Mouse (Mus musculus): ENCODE results near the gene Gzme. TPM values are rescaled to one million over a fixed set of nuclear protein-coding genes. Genes with fewer than 3 reads are reported as not detected.

Gene Gzme
- polyA plus RNA-seq, 1 experiment from 2014 or later, result not detected

GRCm38 (mm10) chr14:56105016-56105415 lies 15.4 kb downstream of the Gzme start:
- 54% methylated on average over 5 of the region's 5 CpGs for WGBS (ENCODE audit: insufficient replicate concordance)
- DNase-seq, result no peak

GRCm38 (mm10) chr14:56103452-56103851 lies 17.0 kb downstream of the Gzme start:
- no peak overlapping the region for H3K27ac ChIP-seq
- DNase-seq, result no peak
- 55% methylated on average over 3 of the region's 3 CpGs for WGBS (ENCODE audit: insufficient replicate concordance)

More at GRCm38 (mm10) chr14:56105016-56105415, 15.4 kb downstream of the Gzme start:
- Histone ChIP-seq H3K27me3 (no peaks in the 10 kb centered on the region), H3K9me3 (replicated peaks) (no peaks in the 10 kb centered on the region), H3K4me2 (no peak overlapping the region), H3K27ac (no peak overlapping the region), H3K9ac (no peak overlapping the region), H3K4me1 (replicated peaks) (no peaks in the 10 kb centered on the region), H3K4me3 (replicated peaks) (no peak overlapping the region), H3K36me3 (no peaks in the 10 kb centered on the region)
- no peak for ATAC-seq (ENCODE audit: low read depth)

DNA sequence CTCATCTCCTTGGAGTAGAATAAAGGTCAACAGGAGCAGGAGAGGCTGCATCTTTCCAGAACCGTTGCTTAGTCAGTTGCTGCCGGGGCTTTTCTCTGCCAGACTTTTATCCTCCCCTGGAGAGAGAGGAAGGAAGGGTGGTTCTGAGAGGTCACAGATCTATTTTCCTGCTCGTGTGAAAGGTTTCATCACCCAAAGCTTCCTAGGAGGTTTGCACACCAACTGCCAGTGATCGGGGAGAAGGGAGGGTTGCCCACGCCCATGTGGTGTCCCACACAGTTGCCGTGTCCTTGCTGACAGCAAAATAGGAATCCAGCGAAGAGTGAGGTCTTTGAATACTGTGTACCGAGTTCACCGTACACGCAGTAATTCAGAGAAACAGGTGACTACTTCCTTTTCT lies 18.0 kb downstream of the Gzme start, which contains the start of gene Ctsg:
Gene Ctsg (minus strand): TSS at position 189 of the 400 bp plus-strand sequence.
- Histone ChIP-seq H3K27ac (no peak within 1 kb of the TSS), H3K36me3 (no peaks in the 10 kb centered on the region), H3K4me3 (replicated peaks) (no peak within 1 kb of the TSS), H3K4me2 (no peak within 1 kb of the TSS), H3K4me1 (replicated peaks) (no peaks in the 10 kb centered on the region), H3K9me3 (replicated peaks) (no peaks in the 10 kb centered on the region), H3K27me3 (no peaks in the 10 kb centered on the region), H3K9ac (no peak within 1 kb of the TSS)
- ATAC-seq (ENCODE audit: low read depth) (no peak), DNase-seq (no peak)
- 47% methylated on average over 10 of the region's 10 CpGs for WGBS (ENCODE audit: insufficient replicate concordance)

More at GRCm38 (mm10) chr14:56103452-56103851, 17.0 kb downstream of the Gzme start:
- Histone ChIP-seq H3K9ac (no peak overlapping the region), H3K4me2 (no peak overlapping the region), H3K27me3 (no peaks in the 10 kb centered on the region), H3K4me1 (replicated peaks) (no peaks in the 10 kb centered on the region), H3K9me3 (replicated peaks) (no peaks in the 10 kb centered on the region), H3K4me3 (replicated peaks) (no peak overlapping the region), H3K36me3 (no peaks in the 10 kb centered on the region)
- no peak for ATAC-seq (ENCODE audit: low read depth)

DNA sequence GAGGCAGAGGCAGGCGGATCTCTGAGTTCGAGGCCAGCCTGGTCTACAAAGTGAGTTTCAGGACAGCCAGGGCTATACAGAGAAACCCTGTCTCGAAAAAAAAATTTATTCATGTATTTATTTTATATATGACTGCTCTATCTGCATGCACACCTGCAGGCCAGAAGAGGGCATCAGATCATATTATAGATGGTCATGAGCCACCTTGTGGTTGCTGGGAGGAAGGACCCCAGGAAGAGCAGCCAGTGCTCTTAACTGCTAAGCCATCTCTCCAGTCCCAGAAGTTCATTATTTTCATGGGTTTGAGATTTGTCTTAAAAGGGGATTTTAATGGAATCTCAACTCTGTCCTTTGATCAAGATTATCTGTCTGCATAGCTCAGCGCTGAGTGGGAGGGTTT lies 21.5 kb downstream of the Gzme start:
- no peak for DNase-seq
- WGBS (ENCODE audit: insufficient replicate concordance), result 55% methylated on average over 4 of the region's 4 CpGs
- no peak overlapping the region for H3K4me2 ChIP-seq

DNA sequence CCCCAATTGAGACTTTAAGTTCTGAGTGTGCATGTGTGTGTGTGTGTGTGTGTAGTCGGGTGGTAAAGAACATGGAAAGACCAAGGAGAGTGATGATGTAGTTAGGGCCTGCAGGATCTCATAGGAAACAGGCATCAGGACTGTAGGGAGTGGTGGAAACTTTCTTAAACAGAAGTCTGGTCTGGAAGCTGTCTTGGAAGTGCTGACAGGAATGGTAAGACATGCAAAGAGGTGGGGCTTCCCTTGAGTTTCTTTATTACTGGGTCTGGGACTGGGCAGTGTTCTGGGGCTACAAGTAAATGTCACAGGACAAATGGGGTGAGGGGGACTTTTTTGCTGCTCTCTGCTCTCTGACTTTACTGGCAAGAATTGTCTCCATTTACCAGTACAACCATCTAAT lies 22.8 kb downstream of the Gzme start:
- no peak for ATAC-seq (ENCODE audit: low read depth)
- H3K36me3 ChIP-seq, result no peaks in the 10 kb centered on the region
- 59% methylated on average over 1 of the region's 1 CpGs for WGBS (ENCODE audit: insufficient replicate concordance)
- H3K27ac ChIP-seq, result no peak overlapping the region
- no peak overlapping the region for H3K4me2 ChIP-seq
- H3K9me3 ChIP-seq (replicated peaks), result no peaks in the 10 kb centered on the region
- no peak overlapping the region for H3K9ac ChIP-seq
- no peak overlapping the region for H3K4me3 ChIP-seq (replicated peaks)
- DNase-seq, result no peak
- H3K27me3 ChIP-seq, result no peaks in the 10 kb centered on the region
- no peaks in the 10 kb centered on the region for H3K4me1 ChIP-seq (replicated peaks)

More for the DNA sequence above, 21.5 kb downstream of the Gzme start:
- Histone ChIP-seq H3K27me3 (no peaks in the 10 kb centered on the region), H3K27ac (no peak overlapping the region), H3K4me3 (replicated peaks) (no peak overlapping the region), H3K9ac (no peak overlapping the region), H3K36me3 (no peaks in the 10 kb centered on the region), H3K4me1 (replicated peaks) (no peaks in the 10 kb centered on the region), H3K9me3 (replicated peaks) (no peaks in the 10 kb centered on the region)
- no peak for ATAC-seq (ENCODE audit: low read depth)

DNA sequence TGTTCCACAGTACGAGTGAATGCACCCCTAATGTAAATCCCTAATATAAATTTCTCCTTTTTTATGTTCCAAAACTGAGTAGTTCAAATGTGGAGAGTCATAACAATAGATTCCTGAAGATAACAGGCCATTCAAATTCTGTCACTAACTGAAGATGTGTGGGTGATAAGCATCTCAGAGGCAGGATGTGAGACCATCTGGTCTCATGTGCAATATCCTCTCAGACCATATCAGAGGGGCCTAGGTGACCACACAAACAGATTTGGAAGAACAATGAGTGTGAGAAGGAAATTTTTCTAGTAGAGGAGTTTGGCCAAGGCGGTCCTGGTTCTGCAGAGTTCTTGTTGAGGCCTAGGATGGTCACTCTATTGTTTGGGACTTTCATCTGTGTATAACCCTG lies 27.1 kb downstream of the Gzme start:
- H3K9me3 ChIP-seq (replicated peaks), result no peaks in the 10 kb centered on the region
- no peak for DNase-seq
- no peaks in the 10 kb centered on the region for H3K27me3 ChIP-seq

DNA sequence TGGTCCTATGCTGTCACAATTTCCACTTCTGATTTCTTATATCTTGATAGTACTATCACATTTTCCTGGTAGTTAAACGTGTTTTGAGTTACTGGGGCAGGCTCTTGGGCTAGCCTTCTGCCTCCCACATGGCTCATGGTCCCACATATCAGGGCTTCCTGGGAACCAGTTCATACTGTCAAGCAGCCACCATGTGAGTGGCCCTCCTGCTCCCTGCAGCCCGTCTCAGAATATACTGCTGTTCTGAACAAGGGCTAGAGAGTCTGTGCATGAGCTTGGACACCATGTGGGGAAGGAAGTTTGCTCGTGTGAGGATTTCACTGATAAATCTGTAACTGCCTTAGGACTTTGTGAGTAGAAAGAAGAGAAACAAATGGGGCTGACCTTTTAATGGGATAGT lies 33.7 kb downstream of the Gzme start:
- ATAC-seq (ENCODE audit: low read depth) (no peak), DNase-seq (no peak)
- WGBS (ENCODE audit: insufficient replicate concordance), result 45% methylated on average over 3 of the region's 3 CpGs
- no peaks in the 10 kb centered on the region for H3K9me3 ChIP-seq (replicated peaks)
- no peaks in the 10 kb centered on the region for H3K36me3 ChIP-seq
- no peak overlapping the region for H3K27ac ChIP-seq
- no peaks in the 10 kb centered on the region for H3K4me1 ChIP-seq (replicated peaks)
- no peak overlapping the region for H3K4me2 ChIP-seq
- H3K27me3 ChIP-seq, result no peaks in the 10 kb centered on the region
- H3K4me3 ChIP-seq (replicated peaks), result no peak overlapping the region
- H3K9ac ChIP-seq, result no peak overlapping the region

More for the DNA sequence above, 27.1 kb downstream of the Gzme start:
- Histone ChIP-seq H3K9ac (no peak overlapping the region), H3K4me2 (no peak overlapping the region), H3K36me3 (no peaks in the 10 kb centered on the region), H3K4me3 (replicated peaks) (no peak overlapping the region), H3K27ac (no peak overlapping the region), H3K4me1 (replicated peaks) (no peaks in the 10 kb centered on the region)
- no peak for ATAC-seq (ENCODE audit: low read depth)
- 15% methylated on average over 2 of the region's 2 CpGs for WGBS (ENCODE audit: insufficient replicate concordance)

DNA sequence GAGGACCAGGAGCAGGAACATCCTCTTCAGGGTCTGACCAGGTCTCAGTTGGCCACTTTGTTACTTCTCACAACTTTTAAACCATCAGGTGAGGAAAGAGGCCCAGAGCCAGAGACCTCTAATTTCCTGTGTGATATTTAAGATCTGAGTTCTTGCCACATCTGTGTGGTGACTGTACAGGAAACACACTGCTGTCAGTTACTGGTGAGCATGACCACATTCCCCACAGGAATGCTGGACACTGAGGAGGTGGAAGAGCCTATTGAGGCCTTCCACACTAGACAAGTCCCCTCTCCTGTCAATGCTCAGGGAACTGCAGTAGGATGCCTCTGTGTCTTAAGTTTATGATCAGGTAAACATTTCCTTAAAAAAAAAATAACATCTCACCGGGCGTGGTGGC lies 35.3 kb downstream of the Gzme start, which contains the start of gene Mcpt8:
Gene Mcpt8 (minus strand): TSS at position 107 of the 400 bp plus-strand sequence.
- H3K9ac ChIP-seq, result no peak within 1 kb of the TSS
- no peaks in the 10 kb centered on the region for H3K36me3 ChIP-seq
- H3K4me1 ChIP-seq (replicated peaks), result no peaks in the 10 kb centered on the region
- no peak within 1 kb of the TSS for H3K4me2 ChIP-seq
- H3K27me3 ChIP-seq, result no peaks in the 10 kb centered on the region
- DNase-seq (no peak), ATAC-seq (ENCODE audit: low read depth) (no peak)
- no peak within 1 kb of the TSS for H3K4me3 ChIP-seq (replicated peaks)
- WGBS (ENCODE audit: insufficient replicate concordance), result 75% methylated on average over 2 of the region's 2 CpGs
- no peak within 1 kb of the TSS for H3K27ac ChIP-seq
- no peaks in the 10 kb centered on the region for H3K9me3 ChIP-seq (replicated peaks)

DNA sequence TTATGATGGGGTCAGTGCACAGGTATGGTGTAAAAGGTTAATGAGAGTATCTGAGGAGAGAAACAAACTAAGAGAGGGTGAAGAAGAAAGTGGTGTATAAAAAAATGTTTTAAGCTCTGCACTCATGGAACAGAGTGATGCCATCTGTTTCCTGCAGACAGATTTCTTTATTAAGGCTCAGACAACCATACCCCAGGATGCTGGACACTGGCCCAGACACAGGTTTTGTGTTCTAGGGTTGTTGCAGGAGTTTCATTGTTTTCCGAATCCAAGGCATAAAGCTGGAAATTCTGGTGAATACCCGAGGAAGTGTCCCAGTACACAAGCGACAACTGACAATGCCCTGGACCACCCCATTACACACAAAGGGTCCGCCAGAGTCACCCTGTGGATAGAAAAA lies 38.4 kb downstream of the Gzme start:
- Histone ChIP-seq H3K9ac (no peak overlapping the region), H3K4me2 (no peak overlapping the region), H3K4me3 (replicated peaks) (no peak overlapping the region), H3K27ac (no peak overlapping the region), H3K27me3 (no peaks in the 10 kb centered on the region), H3K4me1 (replicated peaks) (no peaks in the 10 kb centered on the region), H3K9me3 (replicated peaks) (no peaks in the 10 kb centered on the region), H3K36me3 (no peaks in the 10 kb centered on the region)
- ATAC-seq (ENCODE audit: low read depth), result no peak
- WGBS (ENCODE audit: insufficient replicate concordance), result 61% methylated on average over 4 of the region's 4 CpGs
- DNase-seq, result no peak

Small RNA genes lying within 50 kb of the gene (microRNA-seq; reads per million reads assigned to microRNA genes)
- gene Mir6949, result not detected

Other genes with a start within 250 kb of the Gzme start
- 0.10 and 0.13 TPM in 2 replicates for gene Cbln3, start 236.2 kb downstream of the Gzme start, polyA plus RNA-seq (2015; fragmentation: Nextera tagmentation; extraction: Ambion mirVana)
- 6.8 and 7.6 TPM in 2 replicates for gene Khnyn, start 235.7 kb downstream of the Gzme start, polyA plus RNA-seq (2015; fragmentation: Nextera tagmentation; extraction: Ambion mirVana)
- 13.3 and 14.1 TPM in 2 replicates for gene Sdr39u1, start 220.3 kb downstream of the Gzme start, polyA plus RNA-seq (2015; fragmentation: Nextera tagmentation; extraction: Ambion mirVana)
- 0.12 and 0.20 TPM in 2 replicates for gene Cma1, start 175.9 kb downstream of the Gzme start, polyA plus RNA-seq (2015; fragmentation: Nextera tagmentation; extraction: Ambion mirVana)
- not detected in 2 replicates for gene Cma2, start 169.6 kb downstream of the Gzme start, polyA plus RNA-seq (2015; fragmentation: Nextera tagmentation; extraction: Ambion mirVana)
- gene Mcpt1, start 102.7 kb downstream of the Gzme start, polyA plus RNA-seq (2015; fragmentation: Nextera tagmentation; extraction: Ambion mirVana), result not detected in 2 replicates
- gene Mcpt9, start 90.1 kb downstream of the Gzme start, polyA plus RNA-seq (2015; fragmentation: Nextera tagmentation; extraction: Ambion mirVana), result not detected in 2 replicates
- 0.24 TPM in 2 replicates for gene Mcpt2, start 78.6 kb downstream of the Gzme start, polyA plus RNA-seq (2015; fragmentation: Nextera tagmentation; extraction: Ambion mirVana)
- gene Mcpt4, start 58.3 kb downstream of the Gzme start, polyA plus RNA-seq (2015; fragmentation: Nextera tagmentation; extraction: Ambion mirVana), result not detected in 2 replicates
- gene Mcpt8, start 35.4 kb downstream of the Gzme start, polyA plus RNA-seq (2015; fragmentation: Nextera tagmentation; extraction: Ambion mirVana), result 2.3 and 3.3 TPM in 2 replicates
- 20.1 and 21.8 TPM in 2 replicates for gene Ctsg, start 18.1 kb downstream of the Gzme start, polyA plus RNA-seq (2015; fragmentation: Nextera tagmentation; extraction: Ambion mirVana)
- not detected in 2 replicates for gene Gzmd, start 12.0 kb upstream of the Gzme start, polyA plus RNA-seq (2015; fragmentation: Nextera tagmentation; extraction: Ambion mirVana)
- gene Gzmg, start 39.0 kb upstream of the Gzme start, polyA plus RNA-seq (2015; fragmentation: Nextera tagmentation; extraction: Ambion mirVana), result not detected in 2 replicates
- gene Gzmn, start 54.0 kb upstream of the Gzme start, polyA plus RNA-seq (2015; fragmentation: Nextera tagmentation; extraction: Ambion mirVana), result not detected in 2 replicates
- not detected in 2 replicates for gene Gzmf, start 90.8 kb upstream of the Gzme start, polyA plus RNA-seq (2015; fragmentation: Nextera tagmentation; extraction: Ambion mirVana)
- gene Gzmc, start 114.0 kb upstream of the Gzme start, polyA plus RNA-seq (2015; fragmentation: Nextera tagmentation; extraction: Ambion mirVana), result not detected in 2 replicates
- gene Gzmb, start 141.6 kb upstream of the Gzme start, polyA plus RNA-seq (2015; fragmentation: Nextera tagmentation; extraction: Ambion mirVana), result 0.07 and 0.17 TPM in 2 replicates
- gene Atp12a, start 244.4 kb upstream of the Gzme start, polyA plus RNA-seq (2015; fragmentation: Nextera tagmentation; extraction: Ambion mirVana), result not detected in 2 replicates